Mouse (Mus musculus): ENCODE results near the gene Mdfic.
"Not testable (repeated sequence)": the region's sequence is repeated elsewhere in the genome, so short reads cannot be mapped to it uniquely, and the experiment has no call there.

The Mdfic gene

GRCm38 (mm10) chr6:15720461-15720817 lies at the start of gene Mdfic:
Mdfic (plus strand) TSS chr6:15720661.
- peak; percentile 28 for DNase-seq (ENCODE audit: low spot score)

GRCm38 (mm10) chr6:15671364-15671763 lies 49.1 kb upstream of the Mdfic start:
- no peak for DNase-seq (ENCODE audit: low spot score)

- DNase-seq (ENCODE audit: low spot score), result no peak
Observed at GRCm38 (mm10) chr6:15710080-15710479, 10.4 kb upstream of the Mdfic start.

GRCm38 (mm10) chr6:15710706-15711105 lies 9.8 kb upstream of the Mdfic start:
- no peak for DNase-seq (ENCODE audit: low spot score)

GRCm38 (mm10) chr6:15712860-15713385 lies 7.5 kb upstream of the Mdfic start:
- DNase-seq (ENCODE audit: low spot score), result no peak

- DNase-seq (ENCODE audit: low spot score), result not testable (repeated sequence)
Observed at GRCm38 (mm10) chr6:15714036-15714435, 6.4 kb upstream of the Mdfic start.

- no peak for DNase-seq (ENCODE audit: low spot score)
Observed at GRCm38 (mm10) chr6:15714996-15715844, 5.2 kb upstream of the Mdfic start.

- DNase-seq (ENCODE audit: low spot score), result no peak
Observed at GRCm38 (mm10) chr6:15719919-15720318, 542 bp upstream of the Mdfic start.

GRCm38 (mm10) chr6:15720818-15721715 lies 606 bp downstream of the Mdfic start:
- peak; percentile 36 for DNase-seq (ENCODE audit: low spot score)

- DNase-seq (ENCODE audit: low spot score), result no peak
Observed at GRCm38 (mm10) chr6:15721716-15722031, 1.2 kb downstream of the Mdfic start.

GRCm38 (mm10) chr6:15722631-15723030 lies 2.2 kb downstream of the Mdfic start:
- not testable (repeated sequence) for DNase-seq (ENCODE audit: low spot score)

GRCm38 (mm10) chr6:15724304-15724703 lies 3.8 kb downstream of the Mdfic start:
- DNase-seq (ENCODE audit: low spot score), result no peak

GRCm38 (mm10) chr6:15726422-15726821 lies 6.0 kb downstream of the Mdfic start:
- DNase-seq (ENCODE audit: low spot score), result no peak

- no peak for DNase-seq (ENCODE audit: low spot score)
Observed at GRCm38 (mm10) chr6:15727681-15728410, 7.4 kb downstream of the Mdfic start.

- no peak for DNase-seq (ENCODE audit: low spot score)
Observed at GRCm38 (mm10) chr6:15728844-15729577, 8.6 kb downstream of the Mdfic start.

GRCm38 (mm10) chr6:15730258-15730657 lies 9.8 kb downstream of the Mdfic start:
- no peak for DNase-seq (ENCODE audit: low spot score)

- no peak for DNase-seq (ENCODE audit: low spot score)
Observed at GRCm38 (mm10) chr6:15730666-15731065, 10.2 kb downstream of the Mdfic start.

- no peak for DNase-seq (ENCODE audit: low spot score)
Observed at GRCm38 (mm10) chr6:15731452-15731851, 11.0 kb downstream of the Mdfic start.

GRCm38 (mm10) chr6:15737312-15737911 lies 17.0 kb downstream of the Mdfic start:
- DNase-seq (ENCODE audit: low spot score), result no peak

- no peak for DNase-seq (ENCODE audit: low spot score)
Observed at GRCm38 (mm10) chr6:15738331-15738943, 18.0 kb downstream of the Mdfic start.

GRCm38 (mm10) chr6:15739132-15739531 lies 18.7 kb downstream of the Mdfic start:
- no peak for DNase-seq (ENCODE audit: low spot score)
